Mouse (Mus musculus) embryonic facial prominence, embryonic 14.5 days (tissue): ENCODE results near the gene Tepp. TPM values are rescaled to one million over a fixed set of nuclear protein-coding genes. Genes with fewer than 3 reads are reported as not detected.

Experiments
- ATAC-seq: fragments of 200-750 bp; cut with Nextera tagmentation; 2 replicates; pipeline ENCODE4 v1.8.0; 2017; ENCODE audit warnings: low read depth, moderate number of reproducible peaks, moderate TSS enrichment
- DNase-seq: peaks from one replicate; pipeline ENCODE4 v3.0.0-alpha.2; 2015; ENCODE audit warnings: low spot score
- H3K27ac ChIP-seq: fragments of 300-500 bp; sonication (generic); replicated peaks from 2 replicates; pipeline ENCODE4 v1.5.1; 2014; ENCODE audit warnings: low read depth, mild to moderate bottlenecking, low read length, moderate library complexity
- H3K27me3 ChIP-seq: fragments of 300-500 bp; sonication (generic); replicated peaks from 2 replicates; pipeline ENCODE4 v1.6.1; 2014; ENCODE audit warnings: low read length; ENCODE audit not compliant: control insufficient read depth, insufficient read depth
- H3K36me3 ChIP-seq: fragments of 300-500 bp; sonication (generic); 2 replicates; pipeline ENCODE4 v1.6.1; 2014; ENCODE audit warnings: low read length, mixed read lengths; ENCODE audit not compliant: control insufficient read depth, insufficient read depth
- H3K4me1 ChIP-seq: fragments of 300-500 bp; sonication (generic); 2 replicates; pipeline ENCODE4 v1.6.1; 2014; ENCODE audit warnings: antibody characterized with exemption, low read length; ENCODE audit not compliant: control insufficient read depth, insufficient read depth
- H3K4me2 ChIP-seq: fragments of 300-500 bp; sonication (generic); 2 replicates; pipeline ENCODE4 v1.6.1; 2014; ENCODE audit warnings: low read depth, mild to moderate bottlenecking, low read length, moderate library complexity, mixed read lengths
- H3K4me3 ChIP-seq: fragments of 300-500 bp; sonication (generic); 2 replicates; pipeline ENCODE4 v1.5.1; 2014; ENCODE audit warnings: low read depth, mild to moderate bottlenecking, low read length
- H3K9ac ChIP-seq: fragments of 300-500 bp; sonication (generic); 2 replicates; pipeline ENCODE4 v1.6.1; 2014; ENCODE audit warnings: low read depth, mild to moderate bottlenecking, low read length, moderate library complexity, mixed read lengths
- H3K9me3 ChIP-seq: fragments of 300-500 bp; sonication (generic); 2 replicates; pipeline ENCODE4 v1.6.1; 2016; ENCODE audit warnings: low read length; ENCODE audit not compliant: control insufficient read depth
- WGBS: fragments of 180-500 bp; shearing (Covaris S2); extraction: QIAGEN DNeasy Blood & Tissue Kit; methylation state at CpG from one replicate; pipeline ENCODE4 v1.1.7; 2014; 5-methylcytosine and 5-hydroxymethylcytosine counted together
- polyA plus RNA-seq: library from polyadenylated mRNA; unstranded; fragments of >200 nt; fragmentation: Nextera tagmentation; extraction: Ambion mirVana; gene quantifications from 2 replicates; pipeline ENCODE4 v1.2.1, GENCODE M21; 2014

Tepp gene
- polyA plus RNA-seq, 1 experiment from 2014 or later = 0.50 TPM

DNA sequence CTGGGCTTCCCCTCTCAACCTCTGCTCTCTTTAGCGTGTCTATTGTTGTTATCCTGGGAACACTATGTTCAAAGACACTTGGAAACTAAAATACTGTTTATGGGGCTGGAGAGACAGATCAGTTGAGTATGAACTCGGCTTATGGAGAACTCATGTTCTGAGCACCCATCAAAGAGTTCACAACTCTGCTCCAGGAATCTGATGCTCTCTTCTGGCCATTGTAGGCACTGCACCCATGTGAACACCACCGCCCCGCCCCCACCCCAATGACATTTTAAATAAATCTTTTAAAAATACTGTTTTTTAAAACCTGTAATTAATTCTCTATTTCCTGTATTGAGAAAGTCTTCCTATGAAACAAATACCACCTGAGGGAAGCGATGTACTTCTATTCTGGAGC, 8.0 kb upstream of the Tepp start:
- DNase-seq = peak; percentile 30
- Histone ChIP-seq H3K4me2 (no peak overlapping the region), H3K4me3 (no peak overlapping the region), H3K36me3 (no peaks in the 10 kb centered on the region), H3K4me1 (no peaks in the 10 kb centered on the region), H3K9ac (no peak overlapping the region), H3K27me3 (no peaks in the 10 kb centered on the region), H3K9me3 (no peaks in the 10 kb centered on the region), H3K27ac (no peak overlapping the region)
- ATAC-seq = no peak; the same call in 1 of the 2 replicates
- WGBS = 17% methylated on average over 5 of the region's 5 CpGs

DNA sequence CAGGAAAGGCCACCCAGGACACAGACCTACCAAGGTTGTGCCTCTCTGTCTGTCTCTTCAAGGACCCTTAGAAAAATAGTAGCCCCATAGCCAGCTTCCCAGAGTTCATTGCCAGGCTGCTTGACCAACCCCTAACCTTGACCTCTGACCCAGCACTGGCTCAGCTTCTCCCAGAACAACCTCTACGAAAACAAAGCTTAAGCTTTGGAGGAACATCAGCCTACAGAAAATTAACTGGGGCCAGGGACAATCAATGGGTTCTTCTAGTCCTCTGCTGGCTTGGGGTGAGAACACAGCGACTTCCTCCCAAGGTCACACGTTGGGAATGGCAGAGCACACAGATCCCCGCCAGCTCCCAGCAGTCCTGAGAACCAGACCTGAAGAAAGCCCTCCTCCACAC, 4.8 kb upstream of the Tepp start:
- Histone ChIP-seq H3K27ac (no peak overlapping the region), H3K9me3 (no peaks in the 10 kb centered on the region), H3K27me3 (no peaks in the 10 kb centered on the region), H3K36me3 (no peaks in the 10 kb centered on the region), H3K4me1 (no peaks in the 10 kb centered on the region), H3K4me2 (no peak overlapping the region), H3K4me3 (no peak overlapping the region), H3K9ac (no peak overlapping the region)
- WGBS = 70% methylated on average over 4 of the region's 4 CpGs
- ATAC-seq = no peak
- no peak for DNase-seq

DNA sequence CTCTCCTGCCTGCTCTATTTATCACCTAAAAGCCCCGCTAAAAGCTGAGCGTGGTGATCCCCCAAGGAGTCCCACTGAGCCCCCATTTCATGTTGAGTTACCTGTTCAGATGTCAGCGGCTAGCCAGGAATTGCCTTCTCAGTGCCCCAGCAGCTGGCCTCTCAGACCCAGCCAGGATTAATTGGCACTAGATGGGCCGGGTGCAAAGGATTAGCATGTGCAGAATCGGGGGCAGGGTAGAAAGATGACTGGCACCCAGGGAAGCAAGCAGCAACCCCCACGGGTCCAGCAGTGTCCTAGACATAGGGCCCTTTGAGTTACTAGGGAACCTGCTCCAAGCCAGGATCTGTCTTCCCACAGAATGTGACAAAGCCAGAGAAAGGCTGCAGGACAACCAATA, 3.9 kb upstream of the Tepp start, which contains the start of gene Cngb1:
Cngb1 (minus strand) TSS at position 155 of the 400 bp plus-strand sequence.
- H3K36me3 ChIP-seq = no peaks in the 10 kb centered on the region
- ATAC-seq (no peak), DNase-seq (no peak)
- 37% methylated on average over 6 of the region's 6 CpGs for WGBS
- no peak within 1 kb of the TSS for H3K9ac ChIP-seq
- H3K27me3 ChIP-seq = no peaks in the 10 kb centered on the region
- no peaks in the 10 kb centered on the region for H3K4me1 ChIP-seq
- H3K9me3 ChIP-seq = no peaks in the 10 kb centered on the region
- H3K4me2 ChIP-seq = no peak within 1 kb of the TSS
- no peak within 1 kb of the TSS for H3K4me3 ChIP-seq
- no peak within 1 kb of the TSS for H3K27ac ChIP-seq

DNA sequence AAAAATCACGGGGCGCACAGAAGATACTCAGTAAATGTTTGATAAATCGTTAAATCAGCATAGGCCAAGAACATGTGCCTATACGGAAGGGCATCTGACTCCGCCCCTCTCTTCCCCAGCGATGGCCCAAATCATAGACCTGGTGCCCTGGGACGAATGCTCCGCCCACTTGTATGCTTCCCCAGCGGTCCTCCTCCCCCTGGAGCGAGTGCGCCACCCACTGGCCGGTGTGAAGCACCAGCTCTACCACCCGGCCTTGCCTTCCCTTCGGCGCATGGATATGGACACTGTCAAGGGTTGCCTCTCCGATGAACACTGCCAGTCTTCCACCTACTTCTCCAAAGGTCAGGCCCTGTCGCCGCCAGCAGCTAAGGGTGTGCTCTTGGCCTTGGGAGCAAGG, 2.5 kb downstream of the Tepp start:
- DNase-seq (no peak), ATAC-seq (no peak)
- H3K36me3 ChIP-seq = no peaks in the 10 kb centered on the region
- no peak overlapping the region for H3K4me2 ChIP-seq
- no peaks in the 10 kb centered on the region for H3K9me3 ChIP-seq
- WGBS = 71% methylated on average over 18 of the region's 18 CpGs
- H3K27ac ChIP-seq = no peak overlapping the region
- no peak overlapping the region for H3K9ac ChIP-seq
- H3K4me3 ChIP-seq = no peak overlapping the region
- H3K4me1 ChIP-seq = no peaks in the 10 kb centered on the region
- no peaks in the 10 kb centered on the region for H3K27me3 ChIP-seq

DNA sequence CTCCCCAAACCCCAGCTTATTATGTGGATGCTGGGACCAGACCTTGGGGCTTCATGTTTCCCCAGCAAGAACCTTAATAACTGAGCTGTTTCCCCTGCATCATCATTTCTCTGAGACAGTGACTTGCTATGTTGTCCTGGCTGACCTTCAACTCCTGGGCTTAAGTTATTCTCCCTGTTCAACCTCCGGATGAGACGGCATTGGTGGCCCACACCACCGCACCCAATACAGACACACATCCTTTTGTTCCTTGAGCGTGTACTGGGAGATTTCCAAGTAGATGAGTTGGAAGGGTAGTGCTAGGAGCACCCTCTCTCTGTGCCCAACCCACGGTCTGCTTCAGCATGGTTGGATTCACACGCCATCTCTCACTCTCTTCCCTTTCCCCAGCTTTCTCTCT, 3.5 kb downstream of the Tepp start:
- Histone ChIP-seq H3K9ac (no peak overlapping the region), H3K9me3 (no peaks in the 10 kb centered on the region), H3K4me2 (no peak overlapping the region), H3K27me3 (no peaks in the 10 kb centered on the region), H3K27ac (no peak overlapping the region), H3K4me3 (no peak overlapping the region), H3K36me3 (no peaks in the 10 kb centered on the region), H3K4me1 (no peaks in the 10 kb centered on the region)
- DNase-seq (no peak), ATAC-seq (no peak)
- 85% methylated on average over 6 of the region's 6 CpGs for WGBS

DNA sequence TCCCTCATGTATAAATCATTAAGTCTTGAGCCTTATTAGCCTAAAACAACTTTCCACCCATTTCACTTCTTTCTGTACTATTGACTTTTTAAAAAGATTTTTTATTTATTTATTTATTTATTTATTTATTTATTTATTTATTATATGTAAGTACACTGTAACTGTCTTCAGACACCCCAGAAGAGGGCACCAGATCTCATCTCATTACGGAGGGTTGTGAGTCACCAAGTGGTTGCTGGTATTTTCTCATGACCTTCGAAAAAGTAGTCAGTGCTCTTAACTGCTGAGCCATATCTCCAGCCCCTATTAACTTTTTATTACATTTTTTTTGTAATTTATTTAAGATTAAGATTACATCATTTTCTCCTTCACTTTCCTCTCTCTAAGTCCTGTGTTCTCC, 4.3 kb downstream of the Tepp start:
- H3K4me3 ChIP-seq = no peak overlapping the region
- WGBS = 77% methylated on average over 2 of the region's 2 CpGs
- no peaks in the 10 kb centered on the region for H3K27me3 ChIP-seq
- ATAC-seq (no peak), DNase-seq (no peak)
- no peaks in the 10 kb centered on the region for H3K9me3 ChIP-seq
- no peaks in the 10 kb centered on the region for H3K36me3 ChIP-seq
- no peak overlapping the region for H3K4me2 ChIP-seq
- no peaks in the 10 kb centered on the region for H3K4me1 ChIP-seq
- no peak overlapping the region for H3K9ac ChIP-seq
- H3K27ac ChIP-seq = no peak overlapping the region

DNA sequence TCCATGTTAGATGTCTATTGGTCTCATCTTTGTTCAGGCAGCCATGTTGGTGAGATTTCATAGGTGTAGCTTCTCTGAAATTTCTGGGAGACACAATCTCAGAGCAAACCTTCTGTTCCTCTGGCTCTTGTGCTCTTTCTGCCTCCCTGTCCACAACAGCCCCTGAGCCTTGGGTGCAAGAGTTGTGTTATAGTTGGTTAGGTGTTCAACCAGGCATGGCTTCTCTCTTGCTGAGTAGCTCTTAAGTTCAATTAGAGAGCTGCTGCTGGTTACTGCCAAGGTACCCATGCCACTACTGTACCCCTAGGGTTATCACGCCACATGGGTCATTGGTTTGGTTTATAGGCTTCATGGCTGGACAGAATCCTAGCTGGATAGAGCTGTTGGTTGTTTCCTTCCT, 5.0 kb downstream of the Tepp start:
- Histone ChIP-seq H3K4me2 (no peak overlapping the region), H3K9ac (no peak overlapping the region), H3K9me3 (no peaks in the 10 kb centered on the region), H3K27me3 (no peaks in the 10 kb centered on the region), H3K4me1 (peaks cover 3% of the 10 kb centered on the region; the same call in 1 of the 2 replicates), H3K36me3 (no peaks in the 10 kb centered on the region), H3K4me3 (no peak overlapping the region), H3K27ac (no peak overlapping the region)
- 100% methylated on average over 1 of the region's 1 CpGs for WGBS
- no peak for DNase-seq
- ATAC-seq = no peak

DNA sequence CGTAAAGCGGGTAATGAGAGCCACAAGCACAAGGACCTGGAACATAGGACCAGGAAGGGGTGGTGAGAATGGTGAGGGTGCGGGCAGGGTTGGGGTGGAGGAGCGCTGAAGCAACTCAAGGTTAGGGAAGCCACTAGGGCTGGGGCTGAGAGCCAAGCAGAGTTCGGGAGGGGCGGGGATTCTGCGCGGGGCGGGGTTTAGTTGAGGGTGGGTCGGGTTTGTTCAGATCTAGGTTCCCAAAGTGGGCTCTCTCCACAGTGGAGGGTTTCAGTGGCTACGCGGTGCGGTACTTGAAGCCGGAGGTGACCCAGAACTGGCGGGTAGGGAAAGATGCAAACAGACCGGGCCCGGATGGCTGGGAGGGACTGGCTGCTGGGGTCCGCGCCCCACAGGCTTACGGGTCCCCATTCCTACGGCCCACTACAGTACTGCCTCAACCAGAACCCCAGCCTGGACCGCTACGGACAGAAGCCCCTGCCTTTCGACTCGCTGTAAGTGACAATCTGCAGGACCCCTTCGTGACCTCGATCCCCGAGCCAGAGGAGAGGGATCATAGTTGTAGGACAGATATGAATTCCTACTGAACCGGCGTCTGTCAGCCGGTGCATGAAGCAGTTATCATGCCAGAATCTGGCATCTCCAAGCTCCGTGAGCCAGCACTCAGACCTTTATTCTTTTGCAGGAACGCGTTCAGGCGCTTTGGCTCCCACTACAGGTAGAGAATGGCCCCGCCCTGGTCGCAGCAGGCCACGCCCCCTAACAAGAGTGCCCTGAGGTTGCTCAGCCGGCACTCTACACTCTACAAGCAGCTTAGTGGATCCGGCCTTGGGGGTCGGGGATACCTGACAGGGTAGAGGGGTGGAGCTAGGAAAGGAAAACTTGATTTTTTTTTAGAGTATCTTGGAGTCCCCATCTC, 10.1 kb downstream of the Tepp start:
- 4% methylated on average over 26 of the region's 41 CpGs for WGBS
- peaks cover 9% of the 10 kb centered on the region for H3K4me1 ChIP-seq
- peak overlapping the region; percentile 48 for H3K4me3 ChIP-seq

DNA sequence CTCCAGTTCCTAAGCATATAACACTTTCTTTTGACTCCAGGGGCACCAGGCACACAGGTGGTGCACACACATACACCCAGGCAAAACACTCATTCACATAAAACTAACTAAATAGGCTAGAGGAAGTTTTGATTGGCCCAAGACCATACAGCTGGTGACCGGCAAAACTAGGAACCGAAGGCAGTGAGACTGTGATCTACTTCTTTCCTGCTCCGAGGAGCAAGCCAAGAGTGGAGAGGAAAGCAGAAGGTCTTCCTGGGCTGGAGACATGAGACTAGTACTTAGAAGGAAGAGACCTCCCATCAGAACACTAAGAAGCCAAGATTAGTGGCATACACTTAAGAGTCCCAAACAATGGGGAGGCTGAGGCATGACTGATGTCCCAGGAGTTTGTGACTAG, 12.8 kb downstream of the Tepp start:
- Histone ChIP-seq H3K9ac (no peak overlapping the region), H3K9me3 (no peaks in the 10 kb centered on the region), H3K4me2 (no peak overlapping the region), H3K27me3 (no peaks in the 10 kb centered on the region), H3K27ac (no peak overlapping the region), H3K36me3 (peaks cover 46% of the 10 kb centered on the region), H3K4me1 (peaks cover 9% of the 10 kb centered on the region), H3K4me3 (no peak overlapping the region)
- no peak for DNase-seq
- no peak for ATAC-seq
- WGBS = 78% methylated on average over 3 of the region's 3 CpGs

More for the DNA sequence above, 10.1 kb downstream of the Tepp start:
- DNase-seq (peak; percentile 80), ATAC-seq (peak; percentile 86)
- Histone ChIP-seq H3K27me3 (no peaks in the 10 kb centered on the region), H3K36me3 (peaks cover 18% of the 10 kb centered on the region), H3K27ac (no peak overlapping the region), H3K9ac (peak overlapping the region; percentile 60), H3K4me2 (peak overlapping the region; percentile 97), H3K9me3 (no peaks in the 10 kb centered on the region)
